Mouse (Mus musculus) R1 (cell line): ENCODE measurements around the gene Acp5.
A peak's percentile ranks its signal among the peaks of the same experiment; 100 is the strongest.

Source experiments
- DNase-seq: peaks from one replicate; pipeline ENCODE4 v3.0.0-alpha.2; 2018; ENCODE audit warnings: low read depth, low spot score

Acp5 gene

GRCm38 (mm10) chr9:22143108-22144037 lies 7.9 kb upstream of the Acp5 start:
- DNase-seq = peak; percentile 85

GRCm38 (mm10) chr9:22139746-22140145 lies 4.2 kb upstream of the Acp5 start:
- DNase-seq = no peak

- no peak for DNase-seq
These were observed 3.0 kb upstream of the Acp5 start for GRCm38 (mm10) chr9:22138480-22138879.

GRCm38 (mm10) chr9:22136765-22137547 lies 1.4 kb upstream of the Acp5 start:
- peak; percentile 98 for DNase-seq

GRCm38 (mm10) chr9:22134988-22135643 lies 395 bp downstream of the Acp5 start:
- no peak for DNase-seq

- DNase-seq = no peak
These were observed 1.1 kb downstream of the Acp5 start for GRCm38 (mm10) chr9:22134246-22134890.

- peak; percentile 65 for DNase-seq
These were observed 3.3 kb downstream of the Acp5 start for GRCm38 (mm10) chr9:22132220-22132619.

- DNase-seq = peak; percentile 91
These were observed 4.1 kb downstream of the Acp5 start for GRCm38 (mm10) chr9:22131226-22131981.

- peak; percentile 62 for DNase-seq
These were observed 10.1 kb downstream of the Acp5 start for GRCm38 (mm10) chr9:22125246-22126027.

GRCm38 (mm10) chr9:22124169-22124568 lies 11.3 kb downstream of the Acp5 start:
- no peak for DNase-seq

- no peak for DNase-seq
These were observed 12.4 kb downstream of the Acp5 start for GRCm38 (mm10) chr9:22123069-22123609.

- DNase-seq = no peak
These were observed 13.5 kb downstream of the Acp5 start for GRCm38 (mm10) chr9:22122005-22122404.

- no peak for DNase-seq
These were observed 14.0 kb downstream of the Acp5 start for GRCm38 (mm10) chr9:22121545-22121944.

GRCm38 (mm10) chr9:22119543-22119942 lies 16.0 kb downstream of the Acp5 start:
- DNase-seq = no peak

- peak; percentile 86 for DNase-seq
These were observed 17.6 kb downstream of the Acp5 start for GRCm38 (mm10) chr9:22117754-22118456.

GRCm38 (mm10) chr9:22116740-22117426 lies 18.6 kb downstream of the Acp5 start, which contains the start of gene Elof1:
Gene Elof1, minus strand, starts transcription at chr9:22117172.
- DNase-seq = peak; percentile 99

GRCm38 (mm10) chr9:22116086-22116485 lies 19.4 kb downstream of the Acp5 start:
- DNase-seq = peak; percentile 37

- DNase-seq = no peak
These were observed 19.9 kb downstream of the Acp5 start for GRCm38 (mm10) chr9:22115635-22116034.
